Mouse (Mus musculus): Measurements from ENCODE around the gene Tor1b.

DNA sequence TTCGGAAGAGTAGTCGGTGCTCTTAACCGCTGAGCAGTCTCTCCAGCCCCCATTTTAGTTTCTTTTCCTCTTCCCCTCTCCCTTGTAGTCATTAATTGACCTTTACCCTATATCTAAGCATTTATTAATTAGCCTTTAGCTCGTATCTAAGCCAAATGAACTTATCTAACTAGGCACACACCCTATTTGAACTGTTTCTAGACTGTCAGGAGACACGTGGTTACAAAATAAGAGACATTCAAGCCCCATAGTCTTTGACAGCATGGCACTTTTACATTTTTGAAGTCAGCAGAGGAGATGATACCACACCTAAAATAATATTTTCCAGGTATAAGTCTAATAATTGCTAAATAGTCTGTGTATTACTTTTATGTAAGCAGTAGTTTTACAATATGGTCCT lies 11.2 kb upstream of the Tor1b start:
- TF ChIP-seq CTCF (IDR thresholded peaks at IDR 0.05; ENCODE audit: control insufficient read depth, insufficient read depth, insufficient read length) (no peak), USF1 (IDR thresholded peaks at IDR 0.05; ENCODE audit: low read depth) (no peak), MYOD1 (IDR thresholded peaks at IDR 0.05; ENCODE audit: control insufficient read depth, insufficient read length, low read depth) (no peak), MAX (IDR thresholded peaks at IDR 0.05) (no peak)
